Mouse (Mus musculus) cerebellum, postnatal 25 days (tissue): ENCODE results near the gene Kif13a.

ENCODE experiments used
- DNase-seq, 2 experiments: peaks; one replicate each; pipeline ENCODE4 v3.0.0; 2021; ENCODE audit warnings: mixed read lengths in 2 of 2

Kif13a gene

GRCm38 (mm10) chr13:46833586-46833985 lies 96.1 kb downstream of the Kif13a start:
- no peak for DNase-seq

- peak in 1 of 2 experiments; percentile 29 for DNase-seq
Observed at GRCm38 (mm10) chr13:46832956-46833355, 96.7 kb downstream of the Kif13a start.

- no peak for DNase-seq
Observed at GRCm38 (mm10) chr13:46823271-46823670, 106.4 kb downstream of the Kif13a start.

GRCm38 (mm10) chr13:46822200-46822599 lies 107.5 kb downstream of the Kif13a start:
- DNase-seq = no peak

GRCm38 (mm10) chr13:46819729-46820223 lies 109.9 kb downstream of the Kif13a start:
- no peak for DNase-seq

- DNase-seq = no peak
Observed at GRCm38 (mm10) chr13:46819202-46819728, 110.4 kb downstream of the Kif13a start.

GRCm38 (mm10) chr13:46818374-46818773 lies 111.3 kb downstream of the Kif13a start:
- no peak for DNase-seq

- no peak for DNase-seq
Observed at GRCm38 (mm10) chr13:46812648-46813184, 117.0 kb downstream of the Kif13a start.

GRCm38 (mm10) chr13:46811696-46812095 lies 118.0 kb downstream of the Kif13a start:
- no peak for DNase-seq

GRCm38 (mm10) chr13:46810613-46811012 lies 119.1 kb downstream of the Kif13a start:
- DNase-seq = no peak

- peak; percentile 26 to 57 for DNase-seq
Observed at GRCm38 (mm10) chr13:46810098-46810497, 119.6 kb downstream of the Kif13a start.

GRCm38 (mm10) chr13:46807901-46808300 lies 121.8 kb downstream of the Kif13a start:
- DNase-seq = peak; percentile 63 to 76

GRCm38 (mm10) chr13:46801196-46801595 lies 128.5 kb downstream of the Kif13a start:
- no peak for DNase-seq

- DNase-seq = peak; percentile 46 to 69
Observed at GRCm38 (mm10) chr13:46798156-46798555, 131.5 kb downstream of the Kif13a start.

- DNase-seq = no peak
Observed at GRCm38 (mm10) chr13:46796381-46796780, 133.3 kb downstream of the Kif13a start.

GRCm38 (mm10) chr13:46793824-46794223 lies 135.8 kb downstream of the Kif13a start:
- DNase-seq = peak in 1 of 2 experiments; percentile 31

GRCm38 (mm10) chr13:46788452-46788851 lies 141.2 kb downstream of the Kif13a start:
- peak; percentile 28 to 61 for DNase-seq

GRCm38 (mm10) chr13:46786836-46787235 lies 142.8 kb downstream of the Kif13a start:
- DNase-seq = no peak

GRCm38 (mm10) chr13:46786064-46786561 lies 143.6 kb downstream of the Kif13a start:
- no peak for DNase-seq

GRCm38 (mm10) chr13:46780379-46780778 lies 149.3 kb downstream of the Kif13a start:
- DNase-seq = no peak

- DNase-seq = no peak
Observed at GRCm38 (mm10) chr13:46779831-46780230, 149.8 kb downstream of the Kif13a start.

- no peak for DNase-seq
Observed at GRCm38 (mm10) chr13:46777461-46777860, 152.2 kb downstream of the Kif13a start.

GRCm38 (mm10) chr13:46776636-46777305 lies 152.9 kb downstream of the Kif13a start:
- no peak for DNase-seq

- DNase-seq = no peak
Observed at GRCm38 (mm10) chr13:46774998-46775397, 154.7 kb downstream of the Kif13a start.
